Mouse (Mus musculus): Measurements from ENCODE around the gene Rubcn.

Rubcn gene

GRCm38 (mm10) chr16:32867919-32868552, 9.5 kb downstream of the Rubcn start:
- DNase-seq = peak; percentile 91

GRCm38 (mm10) chr16:32866713-32867112, 10.9 kb downstream of the Rubcn start:
- no peak for DNase-seq

- DNase-seq = no peak
Observed at GRCm38 (mm10) chr16:32865401-32865800, 12.2 kb downstream of the Rubcn start.

- no peak for DNase-seq
Observed at GRCm38 (mm10) chr16:32861813-32862385, 15.7 kb downstream of the Rubcn start.

- DNase-seq = no peak
Observed at GRCm38 (mm10) chr16:32858771-32859636, 18.6 kb downstream of the Rubcn start.

- DNase-seq = no peak
Observed at GRCm38 (mm10) chr16:32858356-32858755, 19.2 kb downstream of the Rubcn start.

- DNase-seq = no peak
Observed at GRCm38 (mm10) chr16:32856751-32857150, 20.8 kb downstream of the Rubcn start.

- no peak for DNase-seq
Observed at GRCm38 (mm10) chr16:32854050-32854571, 23.5 kb downstream of the Rubcn start.

- no peak for DNase-seq
Observed at GRCm38 (mm10) chr16:32853492-32854049, 24.0 kb downstream of the Rubcn start.

- DNase-seq = no peak
Observed at GRCm38 (mm10) chr16:32849042-32849830, 28.3 kb downstream of the Rubcn start.

- no peak for DNase-seq
Observed at GRCm38 (mm10) chr16:32847103-32847502, 30.5 kb downstream of the Rubcn start.

- DNase-seq = no peak
Observed at GRCm38 (mm10) chr16:32831501-32831900, 46.1 kb downstream of the Rubcn start.

GRCm38 (mm10) chr16:32829104-32829503, 48.5 kb downstream of the Rubcn start:
- DNase-seq = no peak

GRCm38 (mm10) chr16:32826521-32826920, 51.0 kb downstream of the Rubcn start:
- no peak for DNase-seq

- DNase-seq = no peak
Observed at GRCm38 (mm10) chr16:32825380-32825779, 52.2 kb downstream of the Rubcn start.

GRCm38 (mm10) chr16:32824061-32824460, 53.5 kb downstream of the Rubcn start:
- no peak for DNase-seq

- no peak for DNase-seq
Observed at GRCm38 (mm10) chr16:32823487-32823886, 54.1 kb downstream of the Rubcn start.

GRCm38 (mm10) chr16:32822881-32823280, 54.7 kb downstream of the Rubcn start:
- no peak for DNase-seq

- DNase-seq = no peak
Observed at GRCm38 (mm10) chr16:32822450-32822827, 55.1 kb downstream of the Rubcn start.

- no peak for DNase-seq
Observed at GRCm38 (mm10) chr16:32821772-32822449, 55.7 kb downstream of the Rubcn start.

- no peak for DNase-seq
Observed at GRCm38 (mm10) chr16:32818441-32818840, 59.1 kb downstream of the Rubcn start.

GRCm38 (mm10) chr16:32818036-32818435, 59.5 kb downstream of the Rubcn start:
- no peak for DNase-seq
